Mouse (Mus musculus) hindbrain, embryonic 16.5 days (tissue): ENCODE data around the gene H1foo. TPM values are rescaled to one million over a fixed set of nuclear protein-coding genes. Genes with fewer than 3 reads are reported as not detected.

Source experiments
- ATAC-seq: fragments of 200-750 bp; cut with Nextera tagmentation; 2 replicates; pipeline ENCODE4 v1.8.0; 2017; ENCODE audit warnings: moderate TSS enrichment, moderate library complexity
- H3K27ac ChIP-seq: fragments of 300-500 bp; sonication (generic); 2 replicates; pipeline ENCODE4 v1.5.1; 2014; ENCODE audit warnings: low read depth, mild to moderate bottlenecking, control low read depth, low read length, moderate library complexity
- H3K27me3 ChIP-seq: fragments of 300-500 bp; sonication (generic); replicated peaks from 2 replicates; pipeline ENCODE4 v1.6.1; 2014; ENCODE audit warnings: low read length; ENCODE audit not compliant: control insufficient read depth, insufficient read depth
- H3K36me3 ChIP-seq: fragments of 300-500 bp; sonication (generic); 2 replicates; pipeline ENCODE4 v1.6.1; 2014; ENCODE audit warnings: mild to moderate bottlenecking, low read length, moderate library complexity, mixed read lengths; ENCODE audit not compliant: control insufficient read depth, insufficient read depth
- H3K4me1 ChIP-seq: fragments of 300-500 bp; sonication (generic); 2 replicates; pipeline ENCODE4 v1.6.1; 2014; ENCODE audit warnings: low read depth, low read length; ENCODE audit not compliant: control insufficient read depth, insufficient read depth
- H3K4me2 ChIP-seq: fragments of 300-500 bp; sonication (generic); 2 replicates; pipeline ENCODE4 v1.6.1; 2014; ENCODE audit warnings: mild to moderate bottlenecking, low read length, control low read depth, moderate library complexity
- H3K4me3 ChIP-seq: fragments of 300-500 bp; sonication (generic); 2 replicates; pipeline ENCODE4 v1.5.1; 2014; ENCODE audit warnings: mild to moderate bottlenecking, low read length, control low read depth, moderate library complexity
- H3K9ac ChIP-seq: fragments of 300-500 bp; sonication (generic); 2 replicates; pipeline ENCODE4 v1.6.1; 2014; ENCODE audit warnings: low read depth, mild to moderate bottlenecking, control low read depth, low read length, moderate library complexity
- H3K9me3 ChIP-seq: fragments of 300-500 bp; sonication (generic); 2 replicates; pipeline ENCODE4 v1.6.1; 2014; ENCODE audit warnings: mild to moderate bottlenecking, low read length, moderate library complexity; ENCODE audit not compliant: control insufficient read depth
- WGBS: fragments of 180-500 bp; shearing (Covaris S2); extraction: QIAGEN DNeasy Blood & Tissue Kit; methylation state at CpG from one replicate; pipeline ENCODE4 v1.1.7; 2014; 5-methylcytosine and 5-hydroxymethylcytosine counted together
- polyA plus RNA-seq: library from polyadenylated mRNA; unstranded; fragments of >200 nt; fragmentation: Nextera tagmentation; extraction: Ambion mirVana; gene quantifications from 2 replicates; pipeline ENCODE4 v1.2.1, GENCODE M21; 2015

Gene H1foo
- polyA plus RNA-seq = not detected in 2 replicates

DNA sequence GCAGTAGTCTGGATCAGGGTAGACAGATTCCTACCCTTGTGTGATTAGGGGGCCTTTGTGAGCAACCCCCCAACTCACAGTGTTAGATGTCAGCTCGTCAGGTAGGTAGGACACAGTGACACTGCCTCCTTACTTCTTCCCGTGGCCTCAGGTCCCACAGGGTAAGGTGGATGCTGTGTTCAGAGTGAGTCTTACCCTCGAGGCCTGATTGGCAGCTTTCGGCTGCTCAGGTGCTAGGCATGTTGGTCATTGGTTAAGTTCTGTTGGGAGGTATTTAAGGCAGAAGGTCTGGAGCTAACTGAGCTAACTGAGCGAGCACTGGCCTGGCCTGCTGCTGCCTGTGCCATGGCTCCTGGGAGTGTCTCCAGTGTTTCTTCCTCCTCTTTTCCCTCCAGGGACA is at the start of gene H1foo:
Gene H1foo, plus strand, starts transcription at position 301 of the 400 bp plus-strand sequence.
- no peak for ATAC-seq
- Histone ChIP-seq H3K27me3 (no peaks in the 10 kb centered on the region), H3K27ac (no peak within 1 kb of the TSS), H3K4me3 (no peak within 1 kb of the TSS), H3K36me3 (no peaks in the 10 kb centered on the region), H3K4me1 (no peaks in the 10 kb centered on the region), H3K9ac (no peak within 1 kb of the TSS), H3K4me2 (no peak within 1 kb of the TSS), H3K9me3 (no peaks in the 10 kb centered on the region)
- WGBS = 82% methylated on average over 5 of the region's 5 CpGs

DNA sequence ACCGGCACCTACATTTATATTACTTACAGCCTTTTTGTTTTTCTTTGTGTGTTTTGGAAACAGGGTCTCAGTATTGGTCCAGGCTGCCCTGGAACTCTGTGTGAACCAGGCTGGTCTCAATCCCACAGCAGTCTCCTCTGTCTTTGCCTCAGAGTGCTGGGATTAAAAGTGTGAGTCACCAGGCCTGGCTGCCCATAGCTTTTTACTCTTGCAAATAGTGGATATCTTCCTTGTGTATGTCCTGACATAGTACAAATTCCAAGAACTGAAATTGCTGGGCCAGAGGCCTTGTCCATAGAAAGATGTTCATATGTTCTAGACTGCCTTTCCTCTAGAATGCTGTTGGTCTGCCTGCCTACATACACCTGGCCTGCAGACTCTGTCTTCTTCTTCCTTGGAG is 48.4 kb upstream of the H1foo start:
- Histone ChIP-seq H3K9ac (no peak overlapping the region), H3K27me3 (no peaks in the 10 kb centered on the region), H3K27ac (no peak overlapping the region), H3K36me3 (peaks cover 8% of the 10 kb centered on the region), H3K4me1 (peaks cover 12% of the 10 kb centered on the region), H3K9me3 (no peaks in the 10 kb centered on the region), H3K4me3 (no peak overlapping the region), H3K4me2 (no peak overlapping the region)
- ATAC-seq = no peak
- WGBS = 24% methylated on average over 1 of the region's 1 CpGs

GRCm38 (mm10) chr6:115897117-115897516 is 47.6 kb upstream of the H1foo start:
- Histone ChIP-seq H3K4me3 (no peak overlapping the region), H3K36me3 (peaks cover 8% of the 10 kb centered on the region), H3K4me2 (no peak overlapping the region), H3K4me1 (peaks cover 7% of the 10 kb centered on the region), H3K27me3 (no peaks in the 10 kb centered on the region), H3K27ac (no peak overlapping the region), H3K9ac (no peak overlapping the region), H3K9me3 (no peaks in the 10 kb centered on the region)
- ATAC-seq = no peak
- 69% methylated on average over 4 of the region's 4 CpGs for WGBS

DNA sequence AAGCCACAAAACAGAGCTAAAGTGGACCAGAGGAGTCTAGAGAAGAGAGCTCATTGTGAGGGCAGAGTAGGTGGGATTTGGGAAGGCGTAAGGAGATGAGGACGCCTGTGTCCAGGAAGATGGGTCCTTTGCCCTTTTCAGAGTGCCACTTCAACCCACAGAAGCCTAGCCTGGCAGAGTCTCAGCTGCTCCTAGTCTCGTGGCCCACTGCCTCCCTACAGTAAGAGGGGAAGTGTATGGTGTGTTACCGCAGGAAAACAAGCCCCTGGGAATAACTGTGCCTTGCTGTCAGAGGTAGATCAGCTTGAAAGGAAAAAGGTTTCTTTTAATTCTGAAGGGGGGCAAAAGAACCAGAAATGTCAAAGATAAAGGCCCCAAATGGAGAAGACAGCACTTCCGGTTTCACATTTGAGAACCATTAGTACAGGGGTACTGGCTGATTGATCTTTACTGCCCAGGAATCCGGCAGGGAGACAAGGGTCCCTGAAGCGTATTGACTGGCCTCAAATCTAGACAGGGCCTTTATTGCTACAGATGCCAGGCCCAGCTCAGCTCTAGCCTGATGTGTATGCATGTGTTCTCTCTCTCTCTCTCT is 46.7 kb upstream of the H1foo start:
- no peak overlapping the region for H3K27ac ChIP-seq
- no peak overlapping the region for H3K4me3 ChIP-seq
- peaks cover 11% of the 10 kb centered on the region for H3K36me3 ChIP-seq
- WGBS = 88% methylated on average over 7 of the region's 7 CpGs
- H3K4me2 ChIP-seq = no peak overlapping the region
- H3K27me3 ChIP-seq = no peaks in the 10 kb centered on the region
- H3K9ac ChIP-seq = no peak overlapping the region
- no peak for ATAC-seq
- no peaks in the 10 kb centered on the region for H3K9me3 ChIP-seq
- peaks cover 2% of the 10 kb centered on the region; the same call in 1 of the 2 replicates for H3K4me1 ChIP-seq

DNA sequence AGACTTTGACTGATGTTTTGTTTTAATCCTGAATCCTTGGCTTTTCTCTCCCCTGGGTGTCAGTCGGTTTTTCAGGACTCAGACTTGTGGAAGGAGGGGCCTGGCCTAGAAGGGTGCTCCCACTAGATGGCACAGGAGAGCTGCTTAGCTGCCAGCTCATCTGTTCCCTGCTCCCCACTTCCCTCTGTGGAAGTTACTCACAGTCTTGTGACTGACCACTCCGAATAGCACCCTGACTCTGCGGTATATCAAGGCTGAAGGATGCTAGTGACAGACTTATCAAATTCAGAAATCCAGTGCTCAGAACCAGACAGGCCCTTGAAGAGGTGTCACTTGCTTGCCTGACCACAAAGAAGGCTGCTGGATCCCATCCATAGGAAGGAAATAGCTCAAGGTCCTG is 43.7 kb upstream of the H1foo start:
- Histone ChIP-seq H3K36me3 (peaks cover 5% of the 10 kb centered on the region), H3K27me3 (no peaks in the 10 kb centered on the region), H3K9me3 (no peaks in the 10 kb centered on the region), H3K4me3 (no peak overlapping the region), H3K4me2 (no peak overlapping the region), H3K9ac (no peak overlapping the region), H3K27ac (no peak overlapping the region), H3K4me1 (peaks cover 2% of the 10 kb centered on the region; the same call in 1 of the 2 replicates)
- 29% methylated on average over 3 of the region's 3 CpGs for WGBS
- ATAC-seq = peak; percentile 81

- H3K9me3 ChIP-seq = no peaks in the 10 kb centered on the region
- no peaks in the 10 kb centered on the region for H3K27me3 ChIP-seq
- H3K9ac ChIP-seq = no peak overlapping the region
- peaks cover 5% of the 10 kb centered on the region for H3K36me3 ChIP-seq
- H3K4me2 ChIP-seq = no peak overlapping the region
- 69% methylated on average over 8 of the region's 8 CpGs for WGBS
- H3K4me1 ChIP-seq = peaks cover 2% of the 10 kb centered on the region; the same call in 1 of the 2 replicates
- no peak overlapping the region for H3K27ac ChIP-seq
- H3K4me3 ChIP-seq = no peak overlapping the region
- 0 out of 2 replicates have a peak, but pooled peaks have one; percentile 38 for ATAC-seq
Observed at GRCm38 (mm10) chr6:115901489-115901931, 43.2 kb upstream of the H1foo start.

DNA sequence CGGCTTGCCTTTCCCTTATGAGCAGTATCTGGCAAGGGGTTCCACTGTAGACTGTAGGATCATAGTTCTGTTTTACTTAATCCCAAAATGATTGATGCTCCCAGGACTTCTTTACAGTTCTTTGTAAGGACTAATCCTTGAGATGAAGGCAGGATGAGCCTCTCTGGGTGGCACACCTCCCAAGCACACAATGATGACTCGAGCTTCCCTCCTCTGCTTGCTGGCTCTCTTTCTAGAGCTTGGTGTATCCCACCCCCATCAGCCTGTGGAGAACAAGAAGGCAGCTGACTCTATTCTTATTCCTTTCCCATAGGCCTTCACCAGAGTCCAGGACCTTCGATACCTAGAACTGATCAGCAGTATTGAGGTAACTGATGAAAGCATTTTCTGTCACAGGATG is 42.2 kb upstream of the H1foo start:
- no peak overlapping the region for H3K27ac ChIP-seq
- no peak overlapping the region for H3K4me2 ChIP-seq
- WGBS = 82% methylated on average over 3 of the region's 3 CpGs
- no peak overlapping the region for H3K4me3 ChIP-seq
- no peak for ATAC-seq
- H3K4me1 ChIP-seq = peaks cover 2% of the 10 kb centered on the region; the same call in 1 of the 2 replicates
- no peak overlapping the region; the same call in 1 of the 2 replicates for H3K9ac ChIP-seq
- H3K36me3 ChIP-seq = peaks cover 5% of the 10 kb centered on the region
- H3K27me3 ChIP-seq = no peaks in the 10 kb centered on the region
- no peaks in the 10 kb centered on the region for H3K9me3 ChIP-seq

- Histone ChIP-seq H3K36me3 (peaks cover 3% of the 10 kb centered on the region; the same call in 1 of the 2 replicates), H3K9me3 (no peaks in the 10 kb centered on the region), H3K4me3 (no peak overlapping the region), H3K4me2 (no peak overlapping the region), H3K4me1 (peaks cover 2% of the 10 kb centered on the region; the same call in 1 of the 2 replicates), H3K27ac (no peak overlapping the region), H3K9ac (no peak overlapping the region), H3K27me3 (no peaks in the 10 kb centered on the region)
- ATAC-seq = no peak
- 93% methylated on average over 6 of the region's 6 CpGs for WGBS
Observed at GRCm38 (mm10) chr6:115905568-115905967, 39.2 kb upstream of the H1foo start.

GRCm38 (mm10) chr6:115906455-115906854 is 38.3 kb upstream of the H1foo start:
- H3K9me3 ChIP-seq = no peaks in the 10 kb centered on the region
- no peak overlapping the region for H3K27ac ChIP-seq
- ATAC-seq = no peak
- H3K4me3 ChIP-seq = no peak overlapping the region
- WGBS = 81% methylated on average over 1 of the region's 1 CpGs
- H3K27me3 ChIP-seq = no peaks in the 10 kb centered on the region
- H3K36me3 ChIP-seq = peaks cover 3% of the 10 kb centered on the region; the same call in 1 of the 2 replicates
- H3K4me1 ChIP-seq = peaks cover 1% of the 10 kb centered on the region; the same call in 1 of the 2 replicates
- no peak overlapping the region for H3K4me2 ChIP-seq
- no peak overlapping the region for H3K9ac ChIP-seq
